8 mouse cellular contexts compared by ENCODE assay signal in the genomic region with DNA sequence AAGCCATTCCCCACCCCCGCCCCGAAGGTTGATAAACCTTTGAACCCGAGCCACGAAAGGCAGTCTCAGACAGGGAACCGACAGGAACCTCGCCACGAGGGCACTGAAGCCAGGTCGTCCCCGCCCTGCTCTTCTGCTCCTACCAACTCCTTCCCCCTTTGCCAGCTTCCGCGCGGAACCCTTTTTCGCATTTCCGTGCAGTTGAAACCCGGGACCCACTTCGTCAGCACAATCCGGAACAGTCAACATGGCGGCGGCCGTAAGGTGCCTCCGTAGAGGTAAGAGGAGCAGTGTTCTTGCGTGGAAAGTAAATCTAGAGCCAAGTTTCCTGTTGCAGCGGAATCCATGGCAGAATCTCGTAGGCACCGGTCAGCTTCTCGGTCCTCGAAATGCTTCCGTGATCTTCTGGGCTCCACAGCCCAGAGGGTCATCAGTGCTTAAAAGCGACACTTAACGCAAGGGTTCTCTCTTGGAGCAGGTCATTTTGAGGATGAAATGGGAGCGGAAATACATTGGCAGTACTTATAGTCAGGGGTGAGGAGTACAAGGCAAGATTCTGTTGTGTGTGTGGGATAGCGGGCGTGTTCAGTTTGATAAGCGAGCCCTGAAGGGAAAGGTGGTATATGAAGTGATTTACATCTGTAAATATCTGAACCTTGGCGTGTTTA. TPM values are rescaled to one million over a fixed set of nuclear protein-coding genes. Genes with fewer than 3 reads are reported as not detected.
DNase-seq lines count a peak whose midpoint lies in the region; ATAC-seq lines count a peak whose summit lies in the region.

No protein-coding gene starts in this region.

- H3K36me3 ChIP-seq in hindbrain, embryonic 12.5 days, result peaks cover 7% of the 10 kb centered on the region; the same call in 1 of the 2 replicates

- no peaks in the 10 kb centered on the region for H3K27me3 ChIP-seq in hindbrain, embryonic 12.5 days

- H3K4me1 ChIP-seq in hindbrain, embryonic 12.5 days, result peaks cover 7% of the 10 kb centered on the region

- H3K9me3 ChIP-seq in hindbrain, embryonic 12.5 days (replicated peaks), result no peaks in the 10 kb centered on the region

- ATAC-seq in hindbrain, embryonic 12.5 days (ENCODE audit: low FRiP score), result peak; percentile 94

- under 1% methylated on average over 35 of the region's 35 CpGs for WGBS in hindbrain, embryonic 12.5 days

- peak overlapping the region; percentile 64 for H3K27ac ChIP-seq in hindbrain, embryonic 12.5 days

- H3K9ac ChIP-seq in hindbrain, embryonic 12.5 days, result peak overlapping the region; percentile 71

- H3K4me2 ChIP-seq in hindbrain, embryonic 12.5 days (replicated peaks), result peak overlapping the region; percentile 72

- H3K4me3 ChIP-seq in hindbrain, embryonic 12.5 days, result peak overlapping the region; percentile 66

- peak; percentile 95 for DNase-seq in NIH3T3 (ENCODE audit: low read depth)
- DNase-seq in cerebellum, postnatal 10 days, result peak; percentile 94 to 95
- peak; percentile 82 to 90 for DNase-seq in frontal cortex, postnatal 10 days (ENCODE audit: low spot score in 2 of 2)
- peak; percentile 91 to 95 for DNase-seq in layer of hippocampus, postnatal 14 days (ENCODE audit: low spot score in 2 of 2)
- peak; percentile 93 for DNase-seq in lung, postnatal 14 days
- peak; percentile 82 for DNase-seq in retina, adult 2 months (ENCODE audit: low read depth, low spot score)
- peak; percentile 92 to 93 for DNase-seq in thymus, postnatal 36 days

RNA-seq across cellular contexts. Expression of a gene that starts 0.8 kb away (rescaled TPM):
- polyA plus RNA-seq in hindbrain, embryonic 12.5 days (2016; fragmentation: Nextera tagmentation; extraction: Ambion mirVana), result 20.1 and 20.2 TPM in 2 replicates
- 10 to 100 TPM; 16.4 to 16.7 TPM for total RNA-seq in layer of hippocampus, postnatal 14 days (2021)

RNA-seq across cellular contexts. Expression of a gene that starts 46.1 kb away (rescaled TPM):
- polyA plus RNA-seq in hindbrain, embryonic 12.5 days (2016; fragmentation: Nextera tagmentation; extraction: Ambion mirVana), result 17.0 and 17.5 TPM in 2 replicates
- total RNA-seq in layer of hippocampus, postnatal 14 days (2021), result 10 to 100 TPM; 59.2 to 88.4 TPM

Comparison
In these comparisons a context has a peak if more than half of its experiments do, and no peak if none do; other contexts are left out.
1. Peak in every context shown above with its lines: DNase-seq, ATAC-seq, H3K4me3 ChIP-seq and H3K27ac ChIP-seq.